Mouse (Mus musculus) liver, embryonic 14 days (tissue): ENCODE results near the gene Olfr420. TPM values are rescaled to one million over a fixed set of nuclear protein-coding genes. Genes with fewer than 3 reads are reported as not detected.

Experiments used
- polyA plus RNA-seq: library from polyadenylated mRNA; depleted of rRNA; stranded (reverse); fragments of >200 nt; gene quantifications from 2 replicates; pipeline ENCODE4 v1.2.3, GENCODE M21; 2012; rRNA removed

The Olfr420 gene
- not detected in 2 replicates for polyA plus RNA-seq

DNA sequence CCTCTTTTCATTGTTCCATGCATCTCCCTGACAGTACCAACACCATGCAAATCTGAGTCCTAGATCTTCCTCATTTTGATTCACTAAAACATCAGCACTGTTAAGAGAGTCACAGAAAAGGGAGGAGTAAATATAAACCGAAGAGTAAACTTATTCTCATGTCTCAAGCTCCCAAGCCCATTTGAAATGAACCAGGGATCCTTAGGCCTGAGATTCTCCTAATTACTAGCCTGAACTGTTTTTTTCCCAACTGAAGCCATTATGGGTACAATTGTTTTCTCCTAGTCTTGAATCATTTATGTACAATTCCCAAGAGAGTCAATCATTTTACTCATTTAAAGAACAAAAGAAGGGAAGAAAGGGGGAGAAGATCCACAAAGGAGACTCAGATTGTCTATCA is at the start of gene Olfr420:
Gene Olfr420 (plus strand): TSS at position 301 of the 400 bp plus-strand sequence.

DNA sequence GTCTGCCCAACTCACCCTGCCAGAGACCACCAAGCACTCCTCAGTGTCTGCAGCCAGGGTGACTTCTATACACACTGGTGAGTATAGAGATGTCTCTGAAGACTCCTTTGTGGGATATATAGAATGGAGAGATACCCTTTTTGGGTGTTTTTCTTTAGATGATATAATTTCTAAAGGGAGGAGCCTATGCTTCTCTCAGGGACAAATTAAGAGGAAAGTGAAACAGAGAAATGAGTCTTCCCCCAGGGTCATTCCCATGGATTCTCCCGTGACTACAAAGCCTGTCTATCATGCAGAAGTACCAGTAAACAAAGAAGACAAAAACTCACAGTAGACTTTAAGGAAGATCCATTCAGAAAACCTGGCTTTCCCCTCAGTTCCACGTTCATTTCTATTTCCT is 34.4 kb upstream of the Olfr420 start, which contains the start of gene Olfr231:
Gene Olfr231 (minus strand): TSS at position 101 of the 400 bp plus-strand sequence.

DNA sequence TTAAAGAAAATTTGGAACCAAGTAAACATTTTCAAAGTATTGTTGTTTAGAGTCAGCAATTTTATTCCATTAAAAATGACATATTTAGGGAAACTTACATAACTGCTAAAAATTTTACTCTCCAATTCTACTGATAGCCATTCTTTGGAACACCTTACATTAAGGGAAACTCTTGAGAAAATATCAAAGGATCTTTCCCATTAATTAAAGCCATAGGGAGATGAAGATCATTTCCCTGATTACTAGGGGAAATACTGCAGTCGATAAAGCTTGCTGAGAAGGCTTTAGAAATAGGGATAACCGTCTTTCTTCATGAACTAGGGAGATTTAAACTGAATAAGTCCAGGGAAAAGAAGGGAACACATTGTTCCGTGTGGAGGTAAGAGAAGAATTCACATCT is 24.2 kb upstream of the Olfr420 start, which contains the start of gene Olfr424:
Gene Olfr424 (plus strand): TSS at position 301 of the 400 bp plus-strand sequence.

DNA sequence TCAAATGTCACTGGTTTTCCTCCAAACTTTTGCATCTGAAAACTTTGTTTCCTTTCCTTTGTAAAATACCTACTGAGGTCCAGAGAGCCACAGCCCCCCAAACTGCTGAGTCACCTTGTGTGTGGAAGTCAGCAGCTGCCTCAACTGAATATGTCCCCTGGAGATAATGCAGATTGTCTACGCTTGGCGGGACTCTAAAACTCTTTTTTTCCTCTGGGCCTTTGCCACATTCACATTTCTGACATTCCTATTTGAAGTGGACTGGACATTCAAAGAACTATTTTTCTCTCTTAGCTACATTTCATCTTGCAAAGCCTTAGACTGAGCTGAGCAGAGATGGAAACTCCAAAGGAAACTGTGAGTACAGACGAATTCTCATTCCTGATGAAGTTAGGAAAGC is 17.2 kb downstream of the Olfr420 start, which contains the start of gene Spta1:
Gene Spta1 (plus strand): TSS at position 172 of the 400 bp plus-strand sequence.

Other genes starting within 250 kb of the Olfr420 start
- gene Ifi211, start 242.6 kb upstream of the Olfr420 start, polyA plus RNA-seq: 1.3 and 1.7 TPM in 2 replicates
- gene Mndal, start 213.1 kb upstream of the Olfr420 start, polyA plus RNA-seq: 2.9 and 3.2 TPM in 2 replicates
- gene Ifi203, start 213.0 kb upstream of the Olfr420 start, polyA plus RNA-seq: 1.5 and 2.4 TPM in 2 replicates
- not detected in 2 replicates for gene Ifi202b, start 172.9 kb upstream of the Olfr420 start, polyA plus RNA-seq
- 0.52 TPM in 2 replicates for gene Ifi205, start 123.8 kb upstream of the Olfr420 start, polyA plus RNA-seq
- gene Olfr433, start 114.9 kb upstream of the Olfr420 start, polyA plus RNA-seq: 0.06 and 0.07 TPM in 2 replicates
- 0.01 TPM in 1 of 2 replicates, not detected in the other for gene Olfr432, start 106.4 kb upstream of the Olfr420 start, polyA plus RNA-seq
- not detected in 2 replicates for gene Olfr430, start 89.0 kb upstream of the Olfr420 start, polyA plus RNA-seq
- not detected in 2 replicates for gene Olfr429, start 71.3 kb upstream of the Olfr420 start, polyA plus RNA-seq
- not detected in 2 replicates for gene Olfr427, start 58.7 kb upstream of the Olfr420 start, polyA plus RNA-seq
- gene Olfr231, start 34.5 kb upstream of the Olfr420 start, polyA plus RNA-seq: 0.02 TPM in 1 of 2 replicates, not detected in the other
- gene Olfr424, start 24.1 kb upstream of the Olfr420 start, polyA plus RNA-seq: not detected in 2 replicates
- gene Spta1, start 17.1 kb downstream of the Olfr420 start, polyA plus RNA-seq: 37.1 and 44.4 TPM in 2 replicates
- gene Olfr419, start 96.4 kb downstream of the Olfr420 start, polyA plus RNA-seq: not detected in 2 replicates
- not detected in 2 replicates for gene Mptx1, start 174.9 kb downstream of the Olfr420 start, polyA plus RNA-seq
- gene Olfr417, start 209.5 kb downstream of the Olfr420 start, polyA plus RNA-seq: 0.01 TPM in 1 of 2 replicates, not detected in the other
- not detected in 2 replicates for gene Olfr248, start 235.4 kb downstream of the Olfr420 start, polyA plus RNA-seq